Mouse (Mus musculus): ENCODE results near the gene Ubac2.

GRCm38 (mm10) chr14:121906341-121906991 is 28.0 kb downstream of the Ubac2 start:
- TF ChIP-seq CTCF (IDR thresholded peaks at IDR 0.05; ENCODE audit: low read depth) (no peak), EP300 (IDR thresholded peaks at IDR 0.05; ENCODE audit: low read depth) (peak; percentile 40)
